Mouse (Mus musculus) left cerebral cortex, postnatal 14 days (tissue): ENCODE data around the gene Aldh18a1. TPM values are rescaled to one million over a fixed set of nuclear protein-coding genes. Genes with fewer than 3 reads are reported as not detected.
"Not testable (repeated sequence)": the region's sequence is repeated elsewhere in the genome, so short reads cannot be mapped to it uniquely, and the experiment has no call there.

ENCODE experiments used
- DNase-seq, 2 experiments: peaks; one replicate each; pipeline ENCODE4 v3.0.0; 2021 to 2022; ENCODE audit warnings: low spot score in 2 of 2, mixed read lengths in 1 of 2
- intact Hi-C: fragments of 180-260 bp; cut with DNase I; formaldehyde crosslinking; loops from one replicate; pipeline ENCODE4 v1.15.1; 2025
- total RNA-seq, 2 experiments: library from RNA; stranded (reverse); gene quantifications; 2 replicates each; pipeline ENCODE4 v1.2.3; 2021

The Aldh18a1 gene
- total RNA-seq, 2 experiments from 2014 or later, result 30.0 to 33.7 TPM

DNA sequence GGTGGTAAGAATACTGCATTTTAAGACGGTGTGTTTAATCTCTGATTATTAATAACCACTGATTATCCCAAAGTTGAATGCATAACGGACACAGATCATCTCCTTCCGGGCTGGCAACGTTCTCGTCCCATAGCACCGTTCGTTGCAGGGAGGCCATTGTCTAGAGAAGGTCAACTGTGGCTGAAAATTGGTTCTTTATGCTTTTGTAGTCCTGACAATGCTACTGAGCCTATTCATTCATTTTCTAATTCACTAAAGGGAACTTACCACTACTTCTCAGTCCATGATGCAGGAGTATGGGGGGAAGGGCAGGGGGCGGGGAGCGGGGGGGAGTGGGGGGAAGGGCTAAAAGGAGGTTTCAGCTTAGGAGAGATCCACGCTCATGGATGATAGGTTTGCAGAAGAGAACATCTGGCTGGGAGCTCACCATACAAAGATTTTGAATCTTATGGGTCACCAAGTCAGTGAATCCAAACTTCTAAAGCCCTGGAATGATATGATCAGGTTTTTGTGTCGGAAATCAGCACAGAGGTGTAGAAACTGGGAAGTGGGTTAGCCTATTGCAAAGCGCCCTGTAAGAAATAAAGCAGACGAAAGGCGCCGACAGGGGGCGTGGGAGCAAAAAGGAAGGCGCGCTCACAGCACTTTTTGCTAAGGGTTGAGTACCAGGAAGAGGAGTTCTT is 725 bp upstream of the Aldh18a1 start:
- peak; percentile 90 to 91 for DNase-seq
- intact Hi-C loops, result loop anchor here (10.0 kb wide), 2 partner anchors 246 to 426 kb away; partner anchors contain the start of gene Ccnj

DNA sequence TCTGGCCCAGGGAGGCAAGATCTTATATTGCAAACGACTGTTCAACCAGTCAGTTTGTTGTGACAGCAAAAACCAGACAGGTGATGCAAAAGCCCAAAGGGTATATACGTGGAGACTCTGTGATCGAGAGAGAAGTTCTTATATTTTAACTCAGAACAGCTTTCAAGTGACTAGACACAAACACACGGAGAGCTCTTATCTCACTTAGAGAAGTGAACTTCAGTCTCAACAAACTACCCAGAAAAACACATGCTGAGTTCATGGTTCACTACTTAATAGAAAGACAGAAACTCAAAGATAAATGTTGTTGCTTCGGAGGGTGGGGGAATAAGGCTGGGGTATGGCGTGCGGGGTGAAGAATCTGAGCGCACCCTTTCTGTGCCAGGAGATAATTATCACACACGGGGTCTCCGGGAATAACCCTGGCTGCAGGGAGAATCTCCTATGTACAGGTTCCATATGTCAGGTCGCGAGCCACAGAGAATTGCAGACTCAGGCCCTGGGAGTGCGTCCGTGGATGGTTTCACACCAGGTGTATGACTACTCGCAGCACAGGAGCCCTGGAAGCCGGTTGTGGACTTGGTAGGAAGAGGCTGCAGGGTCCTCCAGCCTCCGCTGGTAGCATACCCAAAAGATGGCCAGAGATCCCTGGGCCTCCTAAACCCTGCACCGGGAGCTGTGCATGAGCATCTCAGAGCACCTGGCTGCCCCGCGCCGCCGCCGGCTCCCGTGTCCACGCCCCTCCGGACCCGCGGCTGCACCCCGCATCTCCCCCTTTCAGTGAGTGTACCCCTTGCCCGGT is 571 bp downstream of the Aldh18a1 start:
- DNase-seq, result peak in 1 of 2 experiments; percentile 28
- intact Hi-C loops, result loop anchor here (10.0 kb wide), 2 partner anchors 247 to 427 kb away; partner anchors contain the start of gene Ccnj

- intact Hi-C loops, result loop anchor here (10.0 kb wide), 2 partner anchors 248 to 428 kb away; partner anchors contain the start of gene Ccnj
- DNase-seq, result no peak
Observed at GRCm38 (mm10) chr19:40586908-40587307, 1.4 kb downstream of the Aldh18a1 start.

DNA sequence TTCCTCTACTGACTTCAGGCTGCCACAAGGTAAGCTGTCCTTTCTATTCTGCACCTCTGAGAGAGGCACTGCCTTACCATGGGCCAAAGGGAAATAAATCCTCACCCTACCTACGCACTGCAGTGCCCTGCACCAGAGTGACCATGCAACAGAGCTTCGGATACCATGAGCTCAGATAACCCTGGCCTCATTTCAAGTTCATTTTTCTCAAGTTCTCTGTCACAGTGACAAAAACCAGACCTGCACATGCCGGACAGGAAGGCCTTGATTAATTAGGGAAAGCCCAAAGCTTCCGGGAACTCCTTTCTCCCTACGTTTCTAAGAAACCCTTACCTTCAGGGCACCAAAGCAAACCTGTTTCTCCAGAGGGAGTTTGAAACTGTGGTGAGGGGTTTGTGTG is 6.6 kb downstream of the Aldh18a1 start:
- DNase-seq, result no peak
- intact Hi-C loops, result loop anchor here (10.0 kb wide), 2 partner anchors 253 to 433 kb away; partner anchors contain the start of gene Ccnj

GRCm38 (mm10) chr19:40580902-40581301 is 7.4 kb downstream of the Aldh18a1 start:
- intact Hi-C loops, result loop anchor here (10.0 kb wide), 2 partner anchors 254 to 434 kb away; partner anchors contain the start of gene Ccnj
- DNase-seq, result no peak

- intact Hi-C loops, result no loop called here
- DNase-seq, result no peak
Observed at GRCm38 (mm10) chr19:40575438-40575837, 12.8 kb downstream of the Aldh18a1 start.

GRCm38 (mm10) chr19:40570726-40571125 is 17.5 kb downstream of the Aldh18a1 start:
- no peak for DNase-seq
- intact Hi-C loops, result no loop called here

DNA sequence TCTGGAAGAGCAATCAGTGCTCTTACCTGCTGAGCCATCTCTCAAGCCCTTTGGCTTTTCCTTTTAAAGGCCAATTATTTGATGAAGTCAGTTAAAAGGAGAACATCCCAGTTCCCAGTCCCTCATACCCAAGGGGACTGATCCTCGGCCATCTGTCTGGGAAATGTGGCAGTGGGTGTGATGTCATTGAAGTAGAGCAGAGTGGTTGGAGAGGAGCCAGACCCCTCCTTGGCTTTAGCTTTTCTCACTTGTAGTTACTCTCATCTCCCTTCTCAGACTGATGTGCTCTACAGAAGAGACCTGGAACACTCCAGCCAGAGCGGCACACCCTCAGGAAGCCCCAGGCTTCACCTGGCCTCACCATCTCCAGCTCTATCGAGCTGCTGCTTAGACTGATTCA is 20.6 kb downstream of the Aldh18a1 start:
- intact Hi-C loops, result no loop called here
- no peak for DNase-seq

DNA sequence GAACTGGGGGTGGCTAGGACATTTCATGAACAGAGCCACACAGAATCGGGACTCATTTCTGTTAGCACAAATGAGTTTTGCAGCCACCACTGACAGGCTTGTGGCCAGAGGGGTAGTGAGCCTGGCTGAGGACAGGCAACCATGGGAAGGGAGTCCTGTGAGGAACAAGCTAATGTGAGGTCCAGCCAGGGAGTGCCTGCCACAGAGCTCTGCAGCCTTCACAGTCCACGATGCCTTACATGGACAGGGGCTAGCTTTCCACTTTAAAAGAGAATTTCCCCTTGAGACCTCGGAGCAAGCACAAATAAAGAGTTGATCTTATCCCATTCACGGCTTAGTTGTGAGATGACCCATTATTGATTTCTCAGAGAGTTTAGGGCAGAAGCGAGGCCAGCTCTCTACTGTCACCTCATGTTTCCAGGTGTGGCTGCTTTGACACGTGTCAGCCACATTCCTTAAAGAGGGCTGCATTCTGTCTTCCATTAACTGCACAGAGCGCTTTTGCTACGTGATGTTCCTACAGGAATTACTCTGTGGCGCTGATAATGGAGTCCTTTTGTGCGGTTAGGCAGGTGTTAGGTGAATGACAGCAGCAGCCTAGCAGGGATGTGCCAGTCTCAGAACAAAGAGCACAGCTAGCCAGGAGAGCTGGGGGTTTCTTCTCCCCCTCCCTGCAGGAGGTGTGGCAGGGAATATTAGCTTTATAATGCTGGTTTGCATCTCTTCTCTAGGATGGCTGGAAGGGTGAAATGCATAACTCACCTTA is 24.2 kb downstream of the Aldh18a1 start:
- no peak for DNase-seq
- intact Hi-C loops, result no loop called here

GRCm38 (mm10) chr19:40561521-40561920 is 26.7 kb downstream of the Aldh18a1 start:
- intact Hi-C loops, DNase-seq: not testable (repeated sequence)

DNA sequence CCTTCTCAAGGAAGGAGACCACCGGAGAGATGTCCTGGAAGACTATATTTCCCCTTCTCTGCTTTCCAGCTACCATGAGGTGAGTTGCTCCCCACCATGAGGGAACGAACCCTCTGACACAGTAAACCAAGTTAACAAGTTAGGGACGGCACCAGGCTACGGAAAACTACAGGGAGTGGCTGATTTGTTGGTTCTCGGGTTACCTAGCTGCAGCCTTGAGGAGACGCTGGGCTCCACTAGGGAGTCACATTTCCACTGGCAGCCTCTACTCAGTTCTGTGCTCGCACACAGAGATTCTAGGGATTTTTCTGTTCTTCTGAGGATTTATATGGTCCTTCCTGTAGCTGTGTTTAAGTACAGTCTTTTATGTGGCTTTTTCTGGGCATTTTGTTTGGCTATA is 32.2 kb downstream of the Aldh18a1 start:
- no peak for DNase-seq
- intact Hi-C loops, result no loop called here

- DNase-seq, result no peak
- intact Hi-C loops, result no loop called here
Observed at GRCm38 (mm10) chr19:40555136-40555535, 33.1 kb downstream of the Aldh18a1 start.

GRCm38 (mm10) chr19:40554343-40554742 is 33.9 kb downstream of the Aldh18a1 start:
- DNase-seq, result no peak
- intact Hi-C loops, result no loop called here

DNA sequence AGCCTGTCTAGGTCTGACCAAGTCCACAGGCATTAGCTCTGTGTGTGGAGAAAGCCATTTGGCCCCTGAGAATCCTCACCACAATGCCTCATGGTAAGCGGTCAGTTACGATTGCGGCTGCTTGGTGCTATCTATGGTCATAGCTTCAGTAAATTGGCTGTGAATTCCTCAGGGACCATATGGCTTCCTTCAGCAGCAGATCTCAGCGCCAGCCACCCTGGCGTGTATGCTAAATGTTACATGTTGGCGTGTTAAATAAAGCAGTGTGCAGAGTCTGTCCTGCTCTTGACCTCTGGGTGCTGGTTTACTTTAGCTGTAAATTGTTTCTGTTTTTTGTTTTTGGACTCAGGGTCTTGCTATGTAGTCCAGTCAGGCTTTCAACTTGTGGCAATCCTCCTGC is 34.4 kb downstream of the Aldh18a1 start:
- DNase-seq, result peak in 1 of 2 experiments; percentile 31
- intact Hi-C loops, result no loop called here

DNA sequence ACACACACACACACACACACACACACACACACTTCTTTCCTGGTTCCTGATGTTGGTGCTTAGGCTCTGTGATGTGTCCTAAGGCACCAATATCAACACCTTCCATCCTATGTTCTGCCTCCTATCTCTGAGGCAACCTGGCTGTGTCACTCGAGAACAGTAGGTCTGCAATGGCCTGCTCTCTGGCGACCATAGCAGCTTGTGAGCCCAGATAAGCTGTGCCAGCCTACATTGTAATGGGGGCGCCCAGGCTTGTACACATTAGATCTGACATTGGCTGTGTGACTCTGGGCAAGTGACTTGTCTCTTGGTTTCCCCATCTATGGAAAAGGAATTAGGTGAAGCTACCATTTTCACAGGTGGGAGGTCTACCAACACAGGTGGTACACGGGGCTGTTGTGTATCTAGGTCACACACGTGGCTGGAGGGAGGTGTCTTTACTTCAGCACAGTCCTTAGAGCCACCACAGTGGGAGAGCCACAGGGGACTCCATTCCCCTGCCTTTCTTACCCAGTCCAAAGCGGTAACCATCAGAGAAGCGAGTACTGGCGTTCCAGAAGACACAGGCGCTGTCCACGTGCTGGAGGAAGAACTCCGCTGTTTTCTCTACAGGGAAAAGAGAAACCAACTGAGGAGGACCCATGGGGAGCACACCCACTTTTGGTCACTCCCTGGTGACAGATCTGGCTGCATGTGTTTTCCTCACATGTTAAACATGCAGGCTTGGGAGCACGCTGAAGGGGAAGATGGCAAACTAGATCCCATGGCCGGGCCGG is 35.1 kb downstream of the Aldh18a1 start:
- intact Hi-C loops, result no loop called here
- no peak for DNase-seq

DNA sequence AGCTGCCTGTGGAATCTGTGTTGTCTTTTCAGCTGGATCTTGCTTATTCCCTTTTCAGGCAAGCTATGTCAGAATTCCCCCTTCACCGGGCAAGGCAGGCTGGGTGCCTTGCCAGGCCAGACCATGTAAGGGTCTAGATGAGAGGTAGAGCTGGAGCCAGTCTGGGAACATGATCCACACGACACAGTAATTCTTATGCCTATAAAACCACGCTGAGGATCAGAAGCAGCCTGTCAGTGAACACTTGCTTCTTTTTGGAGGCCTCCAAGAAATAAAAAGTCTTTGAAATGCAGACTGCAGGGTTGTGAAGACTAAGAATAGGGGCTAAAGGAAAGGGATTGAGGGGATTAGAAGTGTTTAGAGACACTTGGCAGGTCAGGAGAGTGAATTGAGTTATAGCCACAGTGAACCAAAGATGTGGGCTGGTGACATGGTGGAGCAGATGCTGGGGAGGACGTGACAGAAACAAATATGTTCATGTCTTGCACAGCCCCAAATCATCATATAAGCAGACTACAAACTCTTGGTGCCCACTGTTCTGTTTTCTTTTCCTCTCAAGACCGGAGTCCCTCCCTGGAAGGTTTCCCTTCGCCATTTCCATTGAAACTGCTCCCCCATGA is 38.6 kb downstream of the Aldh18a1 start:
- no peak for DNase-seq
- intact Hi-C loops, result no loop called here

GRCm38 (mm10) chr19:40548796-40549515 is 39.3 kb downstream of the Aldh18a1 start:
- no peak for DNase-seq
- intact Hi-C loops, result no loop called here

DNA sequence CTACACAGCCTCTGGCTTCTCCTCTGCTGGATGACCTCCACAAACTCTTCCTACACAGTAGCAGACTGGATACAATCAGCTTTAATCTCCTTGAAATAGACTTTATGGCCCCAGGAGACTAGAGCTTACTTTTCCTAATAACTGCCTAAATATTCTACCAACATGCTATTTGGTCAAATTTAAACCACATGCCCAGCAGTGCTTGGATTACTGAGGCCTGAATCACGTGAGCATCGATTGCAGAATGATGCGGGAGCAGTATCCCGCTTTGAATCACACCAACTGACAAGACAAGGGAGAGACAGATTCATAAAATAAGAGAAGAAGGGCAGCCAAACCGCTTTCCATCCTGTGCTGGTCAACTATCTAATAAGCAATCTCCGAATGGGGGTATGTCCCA is 39.9 kb downstream of the Aldh18a1 start:
- DNase-seq, result no peak
- intact Hi-C loops, result no loop called here
